Mouse (Mus musculus) ES-Bruce4 (cell line): ENCODE measurements around the gene Tnfrsf4.

Experiments
- CTCF ChIP-seq: IDR thresholded peaks from one replicate; pipeline ENCODE4 v1.8.1; 2011; ENCODE audit warnings: low read depth, low read length
- EP300 ChIP-seq: IDR thresholded peaks from 2 replicates; pipeline ENCODE4 v1.6.1; 2011; ENCODE audit warnings: low read depth, low read length; ENCODE audit not compliant: insufficient read depth
- POLR2A ChIP-seq: IDR thresholded peaks from one replicate; pipeline ENCODE4 v1.8.1; 2011; ENCODE audit warnings: low read length; ENCODE audit not compliant: insufficient read depth

- TF ChIP-seq POLR2A (no peak), CTCF (no peak), EP300 (no peak)
Observed at GRCm38 (mm10) chr4:156034901-156035300, 21.3 kb downstream of the Tnfrsf4 start.
